Mouse (Mus musculus) limb, embryonic 13.5 days (tissue): Measurements from ENCODE around the gene Arhgap9. TPM values are rescaled to one million over a fixed set of nuclear protein-coding genes. Genes with fewer than 3 reads are reported as not detected.
A peak's percentile ranks its signal among the peaks of the same experiment; 100 is the strongest.

Source experiments
- ATAC-seq: fragments of 200-750 bp; cut with Nextera tagmentation; 2 replicates; pipeline ENCODE4 v1.8.0; 2017; ENCODE audit warnings: low read depth, moderate number of reproducible peaks, moderate TSS enrichment; ENCODE audit not compliant: low FRiP score
- H3K27ac ChIP-seq: fragments of 300-500 bp; sonication (generic); 2 replicates; pipeline ENCODE4 v1.5.1; 2015; ENCODE audit warnings: inconsistent platforms, mild to moderate bottlenecking, moderate library complexity
- H3K27me3 ChIP-seq: fragments of 300-500 bp; sonication (generic); 2 replicates; pipeline ENCODE4 v1.6.1; 2015; ENCODE audit warnings: mild to moderate bottlenecking, inconsistent platforms
- H3K36me3 ChIP-seq: fragments of 300-500 bp; sonication (generic); 2 replicates; pipeline ENCODE4 v1.6.1; 2015; ENCODE audit warnings: inconsistent platforms, mild to moderate bottlenecking, moderate library complexity
- H3K4me1 ChIP-seq: fragments of 300-500 bp; sonication (generic); 2 replicates; pipeline ENCODE4 v1.6.1; 2015; ENCODE audit warnings: inconsistent platforms
- H3K4me2 ChIP-seq: fragments of 300-500 bp; sonication (generic); replicated peaks from 2 replicates; pipeline ENCODE4 v1.6.1; 2015; ENCODE audit warnings: inconsistent platforms, mild to moderate bottlenecking, moderate library complexity
- H3K4me3 ChIP-seq: fragments of 300-500 bp; sonication (generic); 2 replicates; pipeline ENCODE4 v1.5.1; 2015; ENCODE audit warnings: moderate library complexity, mild to moderate bottlenecking, inconsistent platforms
- H3K9ac ChIP-seq: fragments of 300-500 bp; sonication (generic); 2 replicates; pipeline ENCODE4 v1.6.1; 2015; ENCODE audit warnings: mild to moderate bottlenecking, inconsistent platforms
- H3K9me3 ChIP-seq: fragments of 300-500 bp; sonication (generic); 2 replicates; pipeline ENCODE4 v1.6.1; 2016; ENCODE audit warnings: inconsistent platforms
- WGBS: fragments of 180-500 bp; shearing (Covaris S2); methylation state at CpG from one replicate; pipeline ENCODE4 v1.1.7; 2015; 5-methylcytosine and 5-hydroxymethylcytosine counted together
- polyA plus RNA-seq: library from polyadenylated mRNA; unstranded; fragments of >200 nt; fragmentation: Nextera tagmentation; extraction: Ambion mirVana; gene quantifications from 2 replicates; pipeline ENCODE4 v1.2.1, GENCODE M21; 2015

The Arhgap9 gene
- 5.2 and 5.4 TPM in 2 replicates for polyA plus RNA-seq

- peaks cover 12% of the 10 kb centered on the region for H3K4me1 ChIP-seq
- H3K9me3 ChIP-seq, result no peaks in the 10 kb centered on the region
- H3K4me3 ChIP-seq, result no peak within 1 kb of the TSS
- H3K27me3 ChIP-seq, result peaks cover 34% of the 10 kb centered on the region
- no peak for ATAC-seq
- H3K36me3 ChIP-seq, result no peaks in the 10 kb centered on the region
- 68% methylated on average over 3 of the region's 3 CpGs for WGBS
- no peak within 1 kb of the TSS for H3K27ac ChIP-seq
- H3K9ac ChIP-seq, result no peak within 1 kb of the TSS
- H3K4me2 ChIP-seq, result no peak within 1 kb of the TSS
Measured at GRCm38 (mm10) chr10:127321621-127322020, at the start of gene Arhgap9. Gene Arhgap9, plus strand, starts transcription at chr10:127321964.

- peaks cover 17% of the 10 kb centered on the region for H3K4me1 ChIP-seq
- no peaks in the 10 kb centered on the region for H3K9me3 ChIP-seq
- no peaks in the 10 kb centered on the region for H3K27me3 ChIP-seq
- 91% methylated on average over 5 of the region's 5 CpGs for WGBS
- H3K4me3 ChIP-seq, result no peak overlapping the region
- H3K4me2 ChIP-seq, result no peak overlapping the region
- no peak overlapping the region for H3K27ac ChIP-seq
- no peak for ATAC-seq
- peaks cover 92% of the 10 kb centered on the region for H3K36me3 ChIP-seq
- H3K9ac ChIP-seq, result no peak overlapping the region
Measured at GRCm38 (mm10) chr10:127272371-127272770, 49.4 kb upstream of the Arhgap9 start.

- ATAC-seq, result no peak
- Histone ChIP-seq H3K4me2 (no peak overlapping the region), H3K4me3 (no peak overlapping the region), H3K9ac (no peak overlapping the region), H3K36me3 (peaks cover 97% of the 10 kb centered on the region), H3K27me3 (no peaks in the 10 kb centered on the region), H3K4me1 (no peaks in the 10 kb centered on the region), H3K9me3 (no peaks in the 10 kb centered on the region), H3K27ac (no peak overlapping the region)
- WGBS, result 92% methylated on average over 11 of the region's 11 CpGs
Measured at GRCm38 (mm10) chr10:127274261-127275022, 47.3 kb upstream of the Arhgap9 start.

GRCm38 (mm10) chr10:127279730-127280129, 42.0 kb upstream of the Arhgap9 start:
- no peak for ATAC-seq
- Histone ChIP-seq H3K27me3 (no peaks in the 10 kb centered on the region), H3K27ac (no peak overlapping the region)

GRCm38 (mm10) chr10:127281316-127281715, 40.4 kb upstream of the Arhgap9 start:
- Histone ChIP-seq H3K9ac (no peak overlapping the region), H3K9me3 (no peaks in the 10 kb centered on the region), H3K27ac (no peak overlapping the region), H3K27me3 (no peaks in the 10 kb centered on the region), H3K4me1 (peaks cover 18% of the 10 kb centered on the region), H3K36me3 (peaks cover 100% of the 10 kb centered on the region), H3K4me2 (no peak overlapping the region), H3K4me3 (no peak overlapping the region)
- WGBS, result 91% methylated on average over 8 of the region's 8 CpGs
- ATAC-seq, result no peak

More at GRCm38 (mm10) chr10:127279730-127280129, 42.0 kb upstream of the Arhgap9 start:
- Histone ChIP-seq H3K9me3 (no peaks in the 10 kb centered on the region), H3K4me2 (no peak overlapping the region), H3K4me3 (no peak overlapping the region), H3K36me3 (peaks cover 100% of the 10 kb centered on the region), H3K4me1 (peaks cover 3% of the 10 kb centered on the region), H3K9ac (no peak overlapping the region)
- WGBS, result 90% methylated on average over 2 of the region's 2 CpGs

- Histone ChIP-seq H3K4me3 (no peak overlapping the region), H3K36me3 (peaks cover 98% of the 10 kb centered on the region), H3K4me2 (no peak overlapping the region), H3K4me1 (peaks cover 32% of the 10 kb centered on the region), H3K27me3 (no peaks in the 10 kb centered on the region), H3K27ac (no peak overlapping the region), H3K9ac (0 out of 2 replicates have a peak overlapping the region, but pooled peaks have one; percentile 13), H3K9me3 (no peaks in the 10 kb centered on the region)
- 87% methylated on average over 13 of the region's 13 CpGs for WGBS
- no peak for ATAC-seq
Measured at GRCm38 (mm10) chr10:127282620-127283215, 39.0 kb upstream of the Arhgap9 start.

GRCm38 (mm10) chr10:127284105-127284622, 37.6 kb upstream of the Arhgap9 start:
- Histone ChIP-seq H3K4me2 (no peak overlapping the region), H3K36me3 (peaks cover 83% of the 10 kb centered on the region), H3K9ac (no peak overlapping the region), H3K9me3 (no peaks in the 10 kb centered on the region), H3K27ac (no peak overlapping the region), H3K27me3 (no peaks in the 10 kb centered on the region), H3K4me3 (no peak overlapping the region), H3K4me1 (peaks cover 36% of the 10 kb centered on the region)
- no peak for ATAC-seq
- 90% methylated on average over 7 of the region's 7 CpGs for WGBS

GRCm38 (mm10) chr10:127284724-127285500, 36.9 kb upstream of the Arhgap9 start:
- Histone ChIP-seq H3K27ac (no peak overlapping the region), H3K4me3 (no peak overlapping the region), H3K4me1 (peaks cover 42% of the 10 kb centered on the region), H3K27me3 (no peaks in the 10 kb centered on the region), H3K9ac (peak overlapping the region; percentile 39), H3K9me3 (no peaks in the 10 kb centered on the region), H3K36me3 (peaks cover 76% of the 10 kb centered on the region), H3K4me2 (no peak overlapping the region)
- WGBS, result 72% methylated on average over 11 of the region's 11 CpGs
- no peak for ATAC-seq

GRCm38 (mm10) chr10:127285644-127286043, 36.1 kb upstream of the Arhgap9 start:
- H3K4me1 ChIP-seq, result peaks cover 43% of the 10 kb centered on the region
- H3K27ac ChIP-seq, result no peak overlapping the region

GRCm38 (mm10) chr10:127286194-127286593, 35.6 kb upstream of the Arhgap9 start:
- peak overlapping the region; percentile 70; the same call in 1 of the 2 replicates for H3K4me3 ChIP-seq
- no peak for ATAC-seq
- H3K4me1 ChIP-seq, result peaks cover 43% of the 10 kb centered on the region
- H3K9ac ChIP-seq, result peak overlapping the region; percentile 82
- no peaks in the 10 kb centered on the region for H3K27me3 ChIP-seq
- H3K27ac ChIP-seq, result no peak overlapping the region
- H3K36me3 ChIP-seq, result peaks cover 63% of the 10 kb centered on the region
- no peaks in the 10 kb centered on the region for H3K9me3 ChIP-seq
- 82% methylated on average over 7 of the region's 7 CpGs for WGBS
- H3K4me2 ChIP-seq, result peak overlapping the region; percentile 95

More at GRCm38 (mm10) chr10:127285644-127286043, 36.1 kb upstream of the Arhgap9 start:
- Histone ChIP-seq H3K4me2 (0 out of 2 replicates have a peak overlapping the region, but pooled peaks have one; percentile 95), H3K4me3 (no peak overlapping the region), H3K9me3 (no peaks in the 10 kb centered on the region), H3K27me3 (no peaks in the 10 kb centered on the region), H3K9ac (peak overlapping the region; percentile 39; the same call in 1 of the 2 replicates), H3K36me3 (peaks cover 69% of the 10 kb centered on the region)
- no peak for ATAC-seq
- 79% methylated on average over 13 of the region's 13 CpGs for WGBS

- peak overlapping the region; percentile 95 for H3K4me2 ChIP-seq
- H3K27ac ChIP-seq, result 0 out of 2 replicates have a peak overlapping the region, but pooled peaks have one; percentile 98
- peaks cover 49% of the 10 kb centered on the region for H3K4me1 ChIP-seq
- 64% methylated on average over 7 of the region's 7 CpGs for WGBS
- no peaks in the 10 kb centered on the region for H3K27me3 ChIP-seq
- peak overlapping the region; percentile 70 for H3K4me3 ChIP-seq
- H3K9me3 ChIP-seq, result no peaks in the 10 kb centered on the region
- peaks cover 58% of the 10 kb centered on the region for H3K36me3 ChIP-seq
- H3K9ac ChIP-seq, result peak overlapping the region; percentile 82
- ATAC-seq, result no peak
Measured at GRCm38 (mm10) chr10:127286730-127287129, 35.0 kb upstream of the Arhgap9 start.
